Mouse (Mus musculus): ENCODE results near the gene Kiss1r. TPM values are rescaled to one million over a fixed set of nuclear protein-coding genes. Genes with fewer than 3 reads are reported as not detected.

Gene Kiss1r
- polyA plus RNA-seq, 1 experiment from 2014 or later, result 0.26 TPM

Other genes with a start within 250 kb of the Kiss1r start
- 69.6 and 70.8 TPM in 2 replicates for gene Tpgs1, start 247.6 kb upstream of the Kiss1r start, polyA plus RNA-seq (2014; fragmentation: Nextera tagmentation; extraction: Ambion mirVana)
- 153 and 159 TPM in 2 replicates for gene Cdc34, start 234.8 kb upstream of the Kiss1r start, polyA plus RNA-seq (2014; fragmentation: Nextera tagmentation; extraction: Ambion mirVana)
- gene Gzmm, start 228.0 kb upstream of the Kiss1r start, polyA plus RNA-seq (2014; fragmentation: Nextera tagmentation; extraction: Ambion mirVana), result 0.42 and 0.73 TPM in 2 replicates
- 595 and 605 TPM in 2 replicates for gene Bsg, start 212.5 kb upstream of the Kiss1r start, polyA plus RNA-seq (2014; fragmentation: Nextera tagmentation; extraction: Ambion mirVana)
- gene Hcn2, start 200.3 kb upstream of the Kiss1r start, polyA plus RNA-seq (2014; fragmentation: Nextera tagmentation; extraction: Ambion mirVana), result 0.15 and 0.20 TPM in 2 replicates
- gene Polrmt, start 170.4 kb upstream of the Kiss1r start, polyA plus RNA-seq (2014; fragmentation: Nextera tagmentation; extraction: Ambion mirVana), result 23.5 and 26.8 TPM in 2 replicates
- gene Fgf22, start 161.9 kb upstream of the Kiss1r start, polyA plus RNA-seq (2014; fragmentation: Nextera tagmentation; extraction: Ambion mirVana), result 0.18 and 0.48 TPM in 2 replicates
- gene Rnf126, start 150.0 kb upstream of the Kiss1r start, polyA plus RNA-seq (2014; fragmentation: Nextera tagmentation; extraction: Ambion mirVana), result 79.4 and 80.5 TPM in 2 replicates
- gene Fstl3, start 139.7 kb upstream of the Kiss1r start, polyA plus RNA-seq (2014; fragmentation: Nextera tagmentation; extraction: Ambion mirVana), result 1.5 TPM in 2 replicates
- gene Prss57, start 126.0 kb upstream of the Kiss1r start, polyA plus RNA-seq (2014; fragmentation: Nextera tagmentation; extraction: Ambion mirVana), result 0.13 TPM in 1 of 2 replicates, not detected in the other
- 129 and 132 TPM in 2 replicates for gene Palm, start 123.4 kb upstream of the Kiss1r start, polyA plus RNA-seq (2014; fragmentation: Nextera tagmentation; extraction: Ambion mirVana)
- gene Misp, start 96.0 kb upstream of the Kiss1r start, polyA plus RNA-seq (2014; fragmentation: Nextera tagmentation; extraction: Ambion mirVana), result 0.59 and 0.69 TPM in 2 replicates
- 141 and 152 TPM in 2 replicates for gene Ptbp1, start 62.5 kb upstream of the Kiss1r start, polyA plus RNA-seq (2014; fragmentation: Nextera tagmentation; extraction: Ambion mirVana)
- gene Prtn3, start 42.5 kb upstream of the Kiss1r start, polyA plus RNA-seq (2014; fragmentation: Nextera tagmentation; extraction: Ambion mirVana), result 9.4 and 10.5 TPM in 2 replicates
- gene Plppr3, start 42.3 kb upstream of the Kiss1r start, polyA plus RNA-seq (2014; fragmentation: Nextera tagmentation; extraction: Ambion mirVana), result 129 and 150 TPM in 2 replicates
- 0.67 TPM in 1 of 2 replicates, not detected in the other for gene Elane, start 30.7 kb upstream of the Kiss1r start, polyA plus RNA-seq (2014; fragmentation: Nextera tagmentation; extraction: Ambion mirVana)
- gene Cfd, start 26.1 kb upstream of the Kiss1r start, polyA plus RNA-seq (2014; fragmentation: Nextera tagmentation; extraction: Ambion mirVana), result not detected in 2 replicates
- gene Med16, start 8.0 kb upstream of the Kiss1r start, polyA plus RNA-seq (2014; fragmentation: Nextera tagmentation; extraction: Ambion mirVana), result 33.7 and 41.8 TPM in 2 replicates
- 23.6 and 25.3 TPM in 2 replicates for gene Gm26602, start 6.1 kb upstream of the Kiss1r start, polyA plus RNA-seq (2014; fragmentation: Nextera tagmentation; extraction: Ambion mirVana)
- 131 and 139 TPM in 2 replicates for gene R3hdm4, start 4.2 kb downstream of the Kiss1r start, polyA plus RNA-seq (2014; fragmentation: Nextera tagmentation; extraction: Ambion mirVana)
- gene Arid3a, start 10.1 kb downstream of the Kiss1r start, polyA plus RNA-seq (2014; fragmentation: Nextera tagmentation; extraction: Ambion mirVana), result 4.9 and 9.0 TPM in 2 replicates
- gene Wdr18, start 43.2 kb downstream of the Kiss1r start, polyA plus RNA-seq (2014; fragmentation: Nextera tagmentation; extraction: Ambion mirVana), result 94.7 and 102 TPM in 2 replicates
- gene Grin3b, start 53.7 kb downstream of the Kiss1r start, polyA plus RNA-seq (2014; fragmentation: Nextera tagmentation; extraction: Ambion mirVana), result 0.29 and 0.49 TPM in 2 replicates
- 14.6 and 16.1 TPM in 2 replicates for gene Tmem259, start 67.4 kb downstream of the Kiss1r start, polyA plus RNA-seq (2014; fragmentation: Nextera tagmentation; extraction: Ambion mirVana)
- gene Cnn2, start 71.6 kb downstream of the Kiss1r start, polyA plus RNA-seq (2014; fragmentation: Nextera tagmentation; extraction: Ambion mirVana), result 180 and 221 TPM in 2 replicates
- gene Abca7, start 79.5 kb downstream of the Kiss1r start, polyA plus RNA-seq (2014; fragmentation: Nextera tagmentation; extraction: Ambion mirVana), result 2.6 TPM in 2 replicates
- 4.1 and 4.3 TPM in 2 replicates for gene Arhgap45, start 99.7 kb downstream of the Kiss1r start, polyA plus RNA-seq (2014; fragmentation: Nextera tagmentation; extraction: Ambion mirVana)
- gene Polr2e, start 122.8 kb downstream of the Kiss1r start, polyA plus RNA-seq (2014; fragmentation: Nextera tagmentation; extraction: Ambion mirVana), result 215 and 222 TPM in 2 replicates
- gene Gpx4, start 130.2 kb downstream of the Kiss1r start, polyA plus RNA-seq (2014; fragmentation: Nextera tagmentation; extraction: Ambion mirVana), result 543 and 552 TPM in 2 replicates
- 8.0 and 9.5 TPM in 2 replicates for gene Sbno2, start 188.6 kb downstream of the Kiss1r start, polyA plus RNA-seq (2014; fragmentation: Nextera tagmentation; extraction: Ambion mirVana)
- gene Stk11, start 198.8 kb downstream of the Kiss1r start, polyA plus RNA-seq (2014; fragmentation: Nextera tagmentation; extraction: Ambion mirVana), result 21.3 and 26.8 TPM in 2 replicates
- gene Atp5d, start 221.7 kb downstream of the Kiss1r start, polyA plus RNA-seq (2014; fragmentation: Nextera tagmentation; extraction: Ambion mirVana), result 364 and 371 TPM in 2 replicates
- 15.1 and 16.7 TPM in 2 replicates for gene Cbarp, start 223.9 kb downstream of the Kiss1r start, polyA plus RNA-seq (2014; fragmentation: Nextera tagmentation; extraction: Ambion mirVana)
- 66.7 and 67.1 TPM in 2 replicates for gene Midn, start 231.3 kb downstream of the Kiss1r start, polyA plus RNA-seq (2014; fragmentation: Nextera tagmentation; extraction: Ambion mirVana)
- 83.4 and 90.4 TPM in 2 replicates for gene Cirbp, start 249.0 kb downstream of the Kiss1r start, polyA plus RNA-seq (2014; fragmentation: Nextera tagmentation; extraction: Ambion mirVana)